Mouse (Mus musculus): ENCODE data around the gene Cdkn2aipnl. TPM values are rescaled to one million over a fixed set of nuclear protein-coding genes. Genes with fewer than 3 reads are reported as not detected.

Cdkn2aipnl gene
- total RNA-seq (2021) = 10 to 100 TPM; 37.4 to 37.8 TPM
- long read RNA-seq, transcript Cdkn2aipnl-201 (3 exons, 1,832 nt) = major isoform, 31 of 48 reads
- long read RNA-seq, partial matches to known transcripts = 11 of 48 reads
- long read RNA-seq, other reads (novel, unspliced or antisense) = 6 of 48 reads

DNA sequence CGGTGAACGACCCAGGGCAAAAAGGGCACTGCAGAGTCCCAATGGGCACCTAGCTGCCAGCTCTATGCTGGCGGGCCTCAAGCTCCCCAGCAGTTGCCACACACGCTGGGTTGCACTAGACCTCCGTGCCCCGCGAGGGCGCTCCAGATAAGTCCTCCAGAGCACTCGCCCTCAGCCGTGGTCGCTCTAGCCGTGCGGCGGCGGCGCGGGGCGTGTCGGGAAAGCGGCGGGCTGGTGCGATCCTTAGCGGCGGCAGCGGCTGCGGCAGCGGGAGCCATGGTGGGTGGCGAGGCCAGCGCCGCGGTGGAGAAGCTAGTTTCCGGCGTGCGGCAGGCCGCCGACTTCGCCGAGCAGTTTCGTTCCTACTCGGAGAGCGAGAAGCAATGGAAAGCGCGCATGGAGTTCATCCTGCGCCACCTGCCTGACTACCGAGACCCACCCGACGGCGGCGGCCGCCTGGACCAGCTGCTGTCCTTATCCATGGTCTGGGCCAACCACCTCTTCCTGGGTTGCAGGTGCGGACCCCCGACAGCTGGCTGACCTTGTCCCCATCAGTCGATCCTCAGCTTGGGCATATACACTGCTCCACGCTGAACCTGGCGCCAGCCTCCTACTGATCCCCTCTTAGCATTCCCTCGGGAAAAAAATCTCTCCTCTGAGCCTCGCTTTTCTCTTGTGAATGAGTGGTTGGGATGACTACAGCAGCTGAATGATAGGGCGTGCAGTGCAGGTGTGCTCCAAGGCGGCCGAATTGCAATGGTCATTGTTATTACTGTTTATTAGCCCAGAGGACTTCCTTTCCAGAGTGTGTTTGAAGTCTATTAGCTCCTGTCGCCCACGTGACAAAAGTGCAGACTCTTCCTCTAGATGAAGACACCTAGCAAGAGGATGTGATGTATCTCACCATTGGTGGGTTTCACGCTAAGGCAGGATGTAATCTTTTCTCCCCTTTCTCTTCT lies at the start of gene Cdkn2aipnl:
TSS of gene Cdkn2aipnl (plus strand) at position 219 of the 959 bp plus-strand sequence.
- peak; percentile 98 to 99 for DNase-seq (ENCODE audit: low spot score in 2 of 2)

DNA sequence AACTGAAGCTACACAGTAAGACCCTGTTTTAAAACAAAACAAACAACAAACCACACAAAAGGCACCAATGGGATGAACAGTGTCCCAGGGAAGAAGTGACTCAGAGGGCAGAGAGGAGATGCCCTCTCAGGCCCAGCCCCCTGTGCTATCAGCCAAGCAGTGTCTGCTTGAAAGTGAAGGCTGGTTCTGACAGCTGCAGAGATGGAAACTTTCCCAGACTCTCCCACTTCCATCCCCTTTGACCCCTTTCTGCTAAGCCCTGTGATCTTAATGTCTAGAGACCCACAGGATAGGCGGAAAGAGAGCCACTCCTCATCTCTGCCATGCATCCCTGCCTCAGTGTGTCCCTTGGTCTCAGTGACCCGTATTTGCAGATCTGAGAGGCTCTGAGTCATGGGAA lies 49.5 kb upstream of the Cdkn2aipnl start:
- DNase-seq (ENCODE audit: low spot score in 2 of 2) = no peak

DNA sequence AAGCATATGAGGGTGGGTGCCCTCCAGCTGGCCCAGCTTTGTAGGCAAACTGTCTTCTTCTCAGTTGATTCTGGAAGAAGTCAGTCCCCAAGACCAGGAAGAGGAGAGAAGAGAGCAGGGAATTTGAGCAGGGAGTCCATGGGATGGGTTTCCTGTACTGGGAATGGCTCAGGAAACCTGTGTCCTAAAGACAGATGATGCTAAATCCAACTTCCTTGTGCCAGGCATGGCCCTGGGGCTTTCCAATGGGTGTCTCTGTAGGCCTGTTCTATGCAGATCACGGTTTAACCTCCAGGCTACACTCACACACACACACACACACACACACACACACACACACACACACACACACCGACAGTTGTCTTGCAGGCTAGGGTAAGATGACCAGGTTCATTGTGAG lies 48.9 kb upstream of the Cdkn2aipnl start:
- DNase-seq (ENCODE audit: low spot score in 2 of 2) = no peak

DNA sequence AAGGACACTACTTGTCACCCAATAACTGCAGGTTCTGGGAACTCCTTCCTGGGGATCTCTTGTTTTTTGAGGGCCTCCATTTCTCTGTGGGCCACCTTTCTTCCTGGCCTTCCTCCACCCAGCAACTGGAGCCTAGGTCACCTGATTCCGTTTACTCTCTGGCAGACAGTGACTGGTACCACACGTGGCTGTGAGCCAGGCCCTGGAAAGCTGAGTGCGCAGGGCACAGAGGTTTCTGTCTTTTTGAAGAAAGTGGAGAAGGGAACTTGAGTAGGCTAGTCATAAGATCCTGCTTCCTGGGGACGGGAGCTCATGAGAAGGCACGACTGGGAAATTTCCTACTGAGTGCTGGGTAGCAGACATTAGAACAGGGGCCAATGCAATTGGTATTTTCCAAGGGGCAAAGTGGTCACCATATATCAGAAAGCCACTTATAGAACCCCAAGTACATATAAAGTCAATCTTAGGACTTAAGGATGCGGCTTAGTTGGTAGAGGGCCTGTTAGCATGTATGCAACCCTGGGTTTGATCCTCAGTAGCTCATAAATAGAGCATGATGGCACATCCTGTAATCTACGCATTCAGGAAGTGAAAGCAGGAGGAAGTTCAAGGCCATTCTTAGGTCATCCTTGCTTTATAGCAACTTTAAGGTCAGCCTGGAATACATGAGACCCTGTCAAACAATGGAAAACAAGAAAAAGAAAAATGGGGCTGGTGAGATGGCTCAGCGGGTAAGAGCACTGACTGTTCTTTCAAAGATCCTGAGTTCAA lies 45.9 kb upstream of the Cdkn2aipnl start:
- DNase-seq (ENCODE audit: low spot score in 2 of 2) = no peak

DNA sequence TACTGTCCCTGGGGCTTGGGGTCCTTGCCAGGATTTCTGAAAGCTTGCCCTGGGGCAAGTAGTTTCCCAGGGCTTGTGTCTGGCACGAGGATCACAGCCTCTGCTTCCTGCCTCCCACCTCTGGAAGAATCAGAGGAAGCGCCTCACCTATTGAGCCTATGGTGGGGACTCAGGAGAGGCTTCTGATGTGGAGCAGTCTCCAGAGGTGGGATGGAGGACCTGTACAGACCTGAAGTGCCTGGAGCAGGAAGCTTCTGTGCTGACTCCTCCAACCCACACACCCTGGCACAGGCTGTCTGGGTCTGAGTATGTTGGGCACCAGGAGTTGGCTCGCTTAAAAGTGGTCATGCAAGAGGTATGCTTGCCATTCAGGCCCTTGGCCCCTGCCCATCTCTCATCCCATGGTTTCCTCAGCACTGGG lies 45.0 kb upstream of the Cdkn2aipnl start:
- DNase-seq (ENCODE audit: low spot score in 2 of 2) = no peak

DNA sequence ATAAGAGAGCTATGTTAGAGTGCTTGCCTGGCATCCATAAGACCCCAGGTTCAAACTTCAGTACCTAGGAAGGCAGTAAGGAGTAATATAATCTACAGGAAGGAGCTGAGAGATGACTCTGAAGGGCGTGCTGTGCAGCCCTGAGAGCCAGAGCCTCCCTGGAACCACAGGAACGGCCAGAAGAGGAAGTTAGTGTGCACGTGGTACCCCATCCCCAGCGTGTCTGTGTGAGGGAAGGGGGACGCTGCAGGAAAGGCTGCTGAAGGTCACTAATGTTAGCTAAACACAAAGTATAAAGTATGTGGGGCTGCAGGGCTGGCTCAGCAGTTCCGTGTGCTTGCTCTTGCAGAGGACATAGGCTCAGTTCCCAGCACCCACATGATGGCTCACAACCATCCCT lies 41.9 kb upstream of the Cdkn2aipnl start:
- DNase-seq (ENCODE audit: low spot score in 2 of 2) = no peak

DNA sequence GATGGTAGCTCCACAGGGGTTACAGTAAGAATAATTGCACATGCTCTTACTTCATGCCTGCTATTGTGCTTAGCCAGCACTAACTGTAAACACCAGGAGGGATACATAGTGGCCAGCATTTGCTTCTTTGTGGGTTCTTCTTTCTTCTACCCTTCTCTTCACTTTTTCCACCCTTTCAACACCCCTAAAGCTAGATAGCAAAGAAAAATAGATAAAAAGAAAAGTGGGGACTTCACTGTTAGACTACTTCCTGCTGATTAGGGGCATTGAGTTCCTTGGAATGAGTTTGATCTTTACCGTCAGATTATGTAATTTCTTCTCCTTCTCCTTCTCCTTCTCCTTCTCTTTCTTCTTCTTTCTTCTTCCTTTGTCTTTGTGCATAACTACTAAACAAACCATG lies 41.1 kb upstream of the Cdkn2aipnl start:
- no peak for DNase-seq (ENCODE audit: low spot score in 2 of 2)

DNA sequence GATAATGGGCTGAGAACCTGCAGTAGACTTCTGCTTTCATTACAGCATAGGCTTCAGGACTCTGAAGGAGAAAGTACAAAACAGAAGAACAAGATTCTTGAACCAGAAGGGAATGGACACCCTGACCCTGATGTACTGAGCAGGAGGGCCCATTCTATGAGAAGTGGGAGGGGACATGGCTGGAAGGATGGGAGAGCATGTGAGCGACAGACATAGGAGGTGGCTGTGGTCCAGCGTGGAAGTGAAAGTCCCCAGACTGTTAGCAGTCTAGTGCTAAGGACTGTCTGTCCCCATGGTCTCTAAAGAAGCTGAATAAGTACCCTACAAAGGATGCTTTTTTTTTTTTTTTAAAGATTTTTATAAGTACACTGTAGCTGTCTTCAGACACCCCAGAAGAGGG lies 40.4 kb upstream of the Cdkn2aipnl start:
- DNase-seq (ENCODE audit: low spot score in 2 of 2) = no peak

DNA sequence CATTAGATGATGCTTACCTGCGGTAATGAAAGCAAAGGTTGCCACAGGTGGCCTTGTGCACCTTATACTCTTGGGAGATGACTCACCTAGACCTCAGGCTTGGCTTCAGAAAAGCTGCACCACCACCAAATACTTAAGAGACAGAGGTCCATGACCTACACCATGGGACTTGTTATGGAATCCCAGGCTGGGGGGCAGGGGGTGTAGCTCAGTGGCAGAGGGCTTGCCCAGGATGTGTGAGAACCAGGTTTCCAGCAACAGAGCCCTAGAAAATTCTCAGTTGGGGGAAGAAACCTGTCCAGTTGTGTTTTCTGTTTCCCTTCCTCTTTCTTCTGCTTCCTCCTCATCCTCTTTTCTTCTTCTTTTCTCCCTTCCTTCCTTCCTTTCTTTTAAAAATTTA lies 36.3 kb upstream of the Cdkn2aipnl start:
- no peak for DNase-seq (ENCODE audit: low spot score in 2 of 2)

DNA sequence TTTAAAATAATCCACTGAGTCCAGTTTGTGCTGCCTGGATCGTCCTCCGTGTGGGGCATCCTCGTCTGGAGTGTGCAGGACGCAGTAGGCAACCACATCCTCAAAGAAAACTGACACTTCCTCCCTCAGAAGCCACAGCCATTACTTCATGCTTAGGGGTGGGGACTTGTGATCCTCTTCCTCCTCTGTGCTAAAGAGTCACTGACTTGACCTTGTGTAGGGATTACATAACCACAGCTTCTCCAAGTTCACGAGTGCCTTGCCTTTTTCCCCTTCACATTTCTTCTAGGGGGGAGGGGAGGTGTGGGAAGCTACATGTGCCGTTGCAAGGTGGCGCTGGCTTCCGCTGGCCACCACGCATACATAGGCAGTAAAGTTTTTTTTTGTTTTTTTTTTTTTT lies 35.7 kb upstream of the Cdkn2aipnl start:
- no peak for DNase-seq (ENCODE audit: low spot score in 2 of 2)

DNA sequence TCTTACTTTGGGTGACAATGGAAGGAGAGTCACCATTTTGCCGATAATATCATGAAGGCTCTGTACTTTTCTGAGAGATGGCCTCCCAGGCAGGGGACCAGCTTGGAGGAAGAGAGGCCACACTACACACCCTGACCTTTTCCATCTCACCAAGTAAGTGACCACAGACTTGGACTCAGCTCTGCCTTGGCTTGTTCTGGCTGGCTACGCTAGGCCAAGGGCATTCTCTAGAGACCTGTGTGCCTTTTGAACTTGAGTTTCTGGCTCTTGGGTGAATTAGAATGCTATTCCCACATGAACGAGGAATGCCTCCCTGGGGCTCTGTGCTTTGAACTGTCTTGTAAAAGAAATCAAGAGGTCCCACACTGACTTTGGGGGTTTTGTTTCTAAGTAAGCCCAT lies 33.2 kb upstream of the Cdkn2aipnl start:
- no peak for DNase-seq (ENCODE audit: low spot score in 2 of 2)

DNA sequence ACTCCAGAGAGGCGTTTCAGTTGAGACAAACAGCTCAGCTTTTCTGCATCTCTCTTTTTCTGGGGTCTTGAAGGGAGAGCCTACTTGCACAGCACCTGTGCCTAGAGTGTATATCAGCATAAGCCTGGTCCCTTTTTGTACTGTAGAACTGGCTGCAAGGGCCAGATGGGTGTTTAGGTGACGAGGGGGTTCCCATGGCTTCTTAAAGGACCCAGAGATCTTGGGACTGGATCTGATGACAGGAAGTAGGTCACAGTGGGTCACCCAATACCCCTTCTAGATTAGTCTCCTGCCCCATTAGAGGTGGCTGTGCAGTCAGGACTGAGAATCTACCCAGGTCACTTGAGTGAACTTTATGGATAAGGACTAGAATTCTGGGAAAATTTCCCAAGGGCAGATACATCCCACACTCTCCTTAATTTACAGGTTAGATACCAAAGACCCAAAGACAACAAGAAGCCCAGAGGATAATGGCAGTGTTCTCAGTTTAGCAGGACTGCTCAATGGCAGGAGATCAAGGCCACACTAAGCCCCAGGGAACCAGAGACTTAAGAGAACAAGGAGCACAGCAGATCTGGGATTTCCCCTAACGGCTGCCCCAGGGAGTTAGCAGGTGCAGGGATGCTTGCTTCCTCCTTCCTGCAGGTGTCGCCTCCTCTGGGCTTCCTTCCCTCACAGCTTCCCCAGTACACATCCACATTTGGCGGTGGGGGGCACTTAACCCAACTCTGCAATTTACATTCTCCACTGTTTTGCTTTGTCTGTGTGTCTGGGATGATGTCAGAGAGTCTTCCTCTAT lies 31.6 kb upstream of the Cdkn2aipnl start:
- DNase-seq (ENCODE audit: low spot score in 2 of 2) = no peak

DNA sequence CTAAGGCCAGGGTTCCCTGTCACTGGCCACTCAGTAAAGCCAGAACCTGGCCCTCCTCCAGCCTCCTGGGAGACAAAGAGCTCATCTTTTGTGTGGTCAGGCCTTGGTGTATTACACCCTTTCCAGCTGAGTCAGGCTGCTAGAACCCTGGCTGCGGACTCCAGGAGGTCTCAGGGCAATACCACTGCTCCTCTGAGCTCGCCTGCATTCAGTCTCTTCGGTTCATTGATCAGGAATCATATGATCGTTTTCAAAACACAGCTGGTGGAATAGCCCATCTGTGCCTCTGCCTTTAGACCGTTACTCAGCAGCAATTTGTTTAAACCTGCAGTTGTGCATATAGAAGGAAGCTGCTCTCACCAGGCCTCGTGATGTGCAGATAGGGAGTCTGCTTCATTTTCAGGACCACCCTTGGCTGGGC lies 30.1 kb upstream of the Cdkn2aipnl start:
- DNase-seq (ENCODE audit: low spot score in 2 of 2) = no peak

DNA sequence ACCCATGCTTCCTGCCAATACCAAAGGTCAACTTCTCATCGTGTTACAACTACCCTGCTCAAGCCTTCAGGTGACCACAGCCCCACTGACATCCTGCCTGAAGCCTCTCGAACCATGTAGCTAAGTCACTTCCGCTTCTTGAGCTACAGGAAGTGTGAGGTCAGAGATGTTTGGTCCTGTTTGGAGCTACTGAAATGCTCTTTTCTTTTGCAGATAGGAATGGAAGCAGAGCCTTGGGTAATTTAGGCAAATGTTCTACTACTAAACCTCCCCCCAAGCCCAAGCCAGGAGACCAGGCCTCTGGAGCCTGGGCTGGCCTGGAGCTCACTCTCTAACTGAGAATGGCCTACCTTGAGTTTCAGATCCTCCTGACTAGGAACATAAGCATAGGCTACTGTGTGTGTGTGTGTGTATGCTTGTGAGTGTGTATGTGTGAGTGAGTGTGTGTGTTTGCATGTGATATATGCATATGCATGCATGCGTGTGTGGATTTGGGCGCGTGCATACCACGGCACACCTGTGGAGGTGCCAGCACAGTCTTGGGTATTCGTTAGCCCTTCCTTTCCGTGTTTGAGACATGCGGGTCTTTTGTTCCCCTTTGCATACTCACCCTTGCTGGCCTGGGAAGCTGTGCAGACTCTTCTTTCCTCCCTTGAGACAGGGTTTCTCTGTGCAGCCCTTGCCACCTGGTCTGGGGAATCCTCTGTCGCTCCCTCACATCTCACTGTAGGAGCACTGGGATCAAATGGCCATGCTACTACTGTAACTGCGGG lies 28.5 kb upstream of the Cdkn2aipnl start:
- no peak for DNase-seq (ENCODE audit: low spot score in 2 of 2)

DNA sequence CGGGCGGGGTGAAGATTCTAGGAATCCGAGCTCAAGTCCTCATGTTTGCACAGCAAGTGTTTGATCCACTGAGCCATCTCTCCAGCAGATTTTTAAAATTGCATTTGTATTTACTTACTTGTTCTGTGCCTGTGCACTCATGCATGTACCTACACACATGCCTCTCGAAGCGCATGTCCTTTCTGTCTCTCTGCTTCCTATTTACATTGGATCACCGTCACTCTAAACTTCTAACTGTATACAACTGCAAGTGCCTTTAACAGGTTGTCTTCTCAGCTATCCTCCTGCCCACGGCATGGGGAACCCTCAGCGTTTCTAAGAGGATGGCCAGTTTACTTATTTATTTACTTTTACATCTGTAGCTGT lies 27.9 kb upstream of the Cdkn2aipnl start:
- DNase-seq (ENCODE audit: low spot score in 2 of 2) = no peak

DNA sequence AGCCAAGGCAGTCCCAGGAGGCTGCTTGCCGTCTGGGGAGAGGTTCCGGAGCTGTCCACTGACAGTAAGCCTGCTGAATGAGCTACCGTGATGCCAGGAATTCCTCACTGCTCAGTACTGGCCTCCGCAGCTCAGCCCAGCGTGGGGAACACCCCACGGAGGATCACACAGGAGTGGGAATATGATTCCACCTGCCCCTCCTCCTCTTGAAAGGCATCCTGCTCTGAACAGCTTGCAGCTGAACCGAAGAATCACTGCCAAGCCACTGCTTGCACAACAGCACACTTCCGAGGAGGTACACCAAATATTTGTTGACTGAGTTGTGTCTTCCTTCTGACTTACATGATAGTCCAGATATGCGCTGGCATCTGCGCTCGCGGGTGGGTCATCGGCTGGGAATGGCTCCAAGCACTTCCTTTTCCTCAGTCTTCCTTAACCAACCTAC lies 26.9 kb upstream of the Cdkn2aipnl start:
- DNase-seq (ENCODE audit: low spot score in 2 of 2) = no peak

DNA sequence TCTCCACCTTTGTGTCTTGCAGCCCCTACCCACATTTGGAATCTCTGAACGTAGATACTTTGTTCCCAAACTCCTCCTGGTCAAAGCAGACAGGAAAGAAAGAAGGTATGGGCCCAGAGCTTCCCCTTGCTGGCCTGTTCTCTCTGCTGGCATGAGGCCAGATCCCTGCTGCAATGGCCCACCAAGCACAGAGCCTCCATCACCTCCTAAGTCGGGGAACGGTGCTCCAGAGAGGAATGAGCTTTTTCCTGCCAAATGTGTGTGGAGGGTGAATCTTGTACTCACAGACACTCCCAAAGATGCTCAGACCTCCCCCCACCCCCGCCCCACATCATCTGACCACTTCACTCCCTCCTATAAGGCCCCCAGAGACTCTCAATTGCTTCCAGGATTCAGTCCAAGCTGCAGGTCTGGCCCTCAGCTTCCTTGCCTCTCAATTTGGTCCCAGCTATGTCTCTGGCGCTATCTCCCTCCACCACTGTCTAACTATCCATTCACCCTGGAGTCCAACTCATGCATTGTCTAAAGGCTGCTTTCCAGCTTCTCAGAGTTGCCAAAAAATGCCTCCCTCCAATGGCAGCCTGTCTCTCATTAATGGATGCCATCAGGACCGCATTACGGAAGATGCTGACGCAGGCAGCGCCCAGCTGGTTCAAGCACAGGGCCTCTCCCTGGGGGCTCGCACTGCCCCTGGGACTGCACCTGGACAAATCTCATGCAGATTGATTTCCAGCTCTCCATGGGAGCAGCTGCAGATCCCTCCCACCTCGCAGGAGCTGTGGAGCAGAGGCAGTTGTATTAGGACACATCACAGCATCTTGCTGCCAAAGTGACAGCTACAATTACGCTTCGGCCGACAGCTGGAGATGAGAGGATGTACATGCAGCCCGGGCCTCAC lies 24.6 kb upstream of the Cdkn2aipnl start:
- no peak for DNase-seq (ENCODE audit: low spot score in 2 of 2)

DNA sequence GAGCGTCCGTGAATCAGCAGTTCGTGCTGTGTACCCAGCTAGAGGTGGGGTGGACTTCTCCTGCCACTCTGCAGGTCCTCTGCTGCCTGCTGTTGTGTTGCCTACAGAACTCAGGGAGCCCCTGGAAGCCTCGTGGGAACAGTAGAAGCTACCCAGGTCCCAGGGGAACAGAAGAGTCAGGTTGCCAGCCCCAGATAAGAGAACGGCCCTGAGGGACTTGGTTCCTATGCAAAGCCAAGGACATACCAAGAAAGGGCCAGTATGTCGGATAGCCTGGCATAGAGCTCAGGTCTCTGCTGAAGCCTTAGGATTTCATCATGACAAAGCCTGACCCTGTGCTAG lies 24.0 kb upstream of the Cdkn2aipnl start:
- DNase-seq (ENCODE audit: low spot score in 2 of 2) = no peak

DNA sequence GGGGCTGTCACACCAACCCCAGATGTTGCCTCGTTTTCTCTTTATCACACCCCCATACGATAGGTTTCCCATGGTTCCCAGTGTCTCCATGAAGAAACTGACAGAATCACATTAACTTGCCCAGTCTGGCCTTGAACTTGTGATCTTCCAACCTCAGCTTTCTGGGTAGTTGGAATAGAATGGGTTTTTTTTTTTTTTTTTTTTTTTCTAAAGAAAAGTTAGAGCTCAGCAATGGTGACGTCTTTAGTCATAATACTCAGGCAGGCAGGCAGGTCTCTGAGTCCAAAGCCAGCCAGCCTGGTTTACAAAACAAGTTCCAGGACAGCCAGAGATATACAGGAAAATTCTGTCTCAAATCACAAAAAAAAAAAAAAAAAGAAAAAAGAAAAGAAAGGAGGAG lies 23.2 kb upstream of the Cdkn2aipnl start:
- DNase-seq (ENCODE audit: low spot score in 2 of 2) = no peak

Data from layer of hippocampus, postnatal 10 days (tissue).